Mouse (Mus musculus): ENCODE measurements at regions not wholly inside any gene's neighbourhood (a gene's known extent, or its start where the extent isn't known, plus 50 kb on each side); places are given as distances from the start of the nearest gene placed in this dataset.

DNA sequence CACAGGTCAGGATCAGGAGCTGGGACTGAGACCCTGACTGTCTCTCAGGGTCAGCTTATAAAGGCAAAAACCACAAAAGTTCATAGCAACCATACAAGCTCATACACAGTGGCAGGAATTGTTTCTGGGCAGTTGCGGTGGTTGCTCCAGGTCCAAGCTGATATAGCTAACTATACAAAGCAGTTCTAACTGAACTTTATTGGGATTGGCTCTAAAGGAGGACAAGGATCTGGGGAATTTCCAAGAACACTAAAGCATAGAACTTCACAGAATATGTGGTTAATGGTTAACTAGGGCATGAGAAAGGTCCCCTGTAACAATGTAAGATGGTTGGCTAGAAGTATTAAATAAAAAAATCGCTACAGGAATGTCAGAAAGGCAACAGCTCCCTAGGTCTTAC, 748.0 kb upstream of the Crim1 start:
- Histone ChIP-seq H3K4me1 (replicated peaks; ENCODE audit: control insufficient read depth, insufficient read depth, low read length) (no peaks in the 10 kb centered on the region), H3K9me3 (ENCODE audit: control insufficient read depth) (no peaks in the 10 kb centered on the region), H3K27me3 (replicated peaks; ENCODE audit: control insufficient read depth, insufficient read depth, low read length) (no peaks in the 10 kb centered on the region), H3K27ac (ENCODE audit: low read depth, low read length) (no peak overlapping the region), H3K36me3 (ENCODE audit: control insufficient read depth, insufficient read depth) (no peaks in the 10 kb centered on the region), H3K4me2 (replicated peaks; ENCODE audit: low read depth) (no peak overlapping the region), H3K4me3 (ENCODE audit: low read depth, low read length) (no peak overlapping the region), H3K9ac (ENCODE audit: low read depth, low read length) (no peak overlapping the region)
- peak; percentile 81 for ATAC-seq
- 38% methylated on average over 2 of the region's 2 CpGs for WGBS
- no peak for TF ChIP-seq CTCF (IDR thresholded peaks at IDR 0.05; ENCODE audit: low read depth)

- TF ChIP-seq CTCF (IDR thresholded peaks at IDR 0.05; ENCODE audit: low read depth), result no peak
- WGBS, result 73% methylated on average over 3 of the region's 3 CpGs
- Histone ChIP-seq H3K9ac (ENCODE audit: low read depth, low read length) (no peak overlapping the region), H3K4me1 (replicated peaks; ENCODE audit: control insufficient read depth, insufficient read depth, low read length) (no peaks in the 10 kb centered on the region), H3K4me3 (ENCODE audit: low read depth, low read length) (no peak overlapping the region), H3K9me3 (ENCODE audit: control insufficient read depth) (no peaks in the 10 kb centered on the region), H3K27me3 (replicated peaks; ENCODE audit: control insufficient read depth, insufficient read depth, low read length) (no peaks in the 10 kb centered on the region), H3K4me2 (replicated peaks; ENCODE audit: low read depth) (no peak overlapping the region), H3K36me3 (ENCODE audit: control insufficient read depth, insufficient read depth) (no peaks in the 10 kb centered on the region), H3K27ac (ENCODE audit: low read depth, low read length) (no peak overlapping the region)
- ATAC-seq, result no peak
These were observed 730.4 kb upstream of the Crim1 start for GRCm38 (mm10) chr17:77469678-77470077.

- Histone ChIP-seq H3K36me3 (ENCODE audit: control insufficient read depth, insufficient read depth) (no peaks in the 10 kb centered on the region), H3K4me3 (ENCODE audit: low read depth, low read length) (no peak overlapping the region), H3K27ac (ENCODE audit: low read depth, low read length) (no peak overlapping the region), H3K4me2 (replicated peaks; ENCODE audit: low read depth) (no peak overlapping the region), H3K9me3 (ENCODE audit: control insufficient read depth) (no peaks in the 10 kb centered on the region), H3K9ac (ENCODE audit: low read depth, low read length) (no peak overlapping the region), H3K27me3 (replicated peaks; ENCODE audit: control insufficient read depth, insufficient read depth, low read length) (no peaks in the 10 kb centered on the region), H3K4me1 (replicated peaks; ENCODE audit: control insufficient read depth, insufficient read depth, low read length) (no peaks in the 10 kb centered on the region)
- WGBS, result 70% methylated on average over 1 of the region's 1 CpGs
- no peak for ATAC-seq
- TF ChIP-seq CTCF (IDR thresholded peaks at IDR 0.05; ENCODE audit: low read depth), result peak; percentile 46
These were observed 729.9 kb upstream of the Crim1 start for GRCm38 (mm10) chr17:77470195-77470594.

- no peaks in the 10 kb centered on the region for H3K36me3 ChIP-seq (ENCODE audit: control insufficient read depth, insufficient read depth)
- H3K9ac ChIP-seq (ENCODE audit: low read depth, low read length), result no peak overlapping the region
- no peaks in the 10 kb centered on the region for H3K4me1 ChIP-seq (replicated peaks; ENCODE audit: control insufficient read depth, insufficient read depth, low read length)
- 64% methylated on average over 3 of the region's 3 CpGs for WGBS
- no peak overlapping the region for H3K4me3 ChIP-seq (ENCODE audit: low read depth, low read length)
- no peak for TF ChIP-seq CTCF (IDR thresholded peaks at IDR 0.05; ENCODE audit: low read depth)
- no peaks in the 10 kb centered on the region for H3K27me3 ChIP-seq (replicated peaks; ENCODE audit: control insufficient read depth, insufficient read depth, low read length)
- no peaks in the 10 kb centered on the region for H3K9me3 ChIP-seq (ENCODE audit: control insufficient read depth)
- no peak overlapping the region for H3K4me2 ChIP-seq (replicated peaks; ENCODE audit: low read depth)
- ATAC-seq, result no peak
- no peak overlapping the region for H3K27ac ChIP-seq (ENCODE audit: low read depth, low read length)
These were observed 728.1 kb upstream of the Crim1 start for GRCm38 (mm10) chr17:77471921-77472320.

All from intestine, postnatal 0 days (tissue).